Mouse (Mus musculus): ENCODE results near the gene Ahnak2.
A peak's percentile ranks its signal among the peaks of the same experiment; 100 is the strongest.

The Ahnak2 gene

DNA sequence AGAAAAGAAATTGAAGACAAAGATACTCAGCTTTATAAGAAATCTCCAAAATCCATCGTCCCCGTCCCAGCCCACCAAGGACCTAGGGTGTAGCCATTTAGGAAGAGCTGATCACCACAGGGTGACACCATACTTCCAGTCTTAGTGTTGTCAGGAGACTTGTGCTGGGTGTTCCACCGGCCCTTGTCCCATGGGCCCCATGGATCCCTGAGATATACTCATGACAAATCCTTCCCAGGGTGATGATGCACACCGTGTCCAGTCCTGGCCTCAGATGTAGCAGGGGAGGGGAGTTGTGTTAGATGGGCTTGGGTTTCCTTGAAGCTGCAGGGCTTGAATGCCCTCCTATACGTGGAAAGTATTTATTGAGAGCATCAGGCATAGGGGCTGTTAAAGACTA lies 44.6 kb downstream of the Ahnak2 start:
- no peak for DNase-seq

DNA sequence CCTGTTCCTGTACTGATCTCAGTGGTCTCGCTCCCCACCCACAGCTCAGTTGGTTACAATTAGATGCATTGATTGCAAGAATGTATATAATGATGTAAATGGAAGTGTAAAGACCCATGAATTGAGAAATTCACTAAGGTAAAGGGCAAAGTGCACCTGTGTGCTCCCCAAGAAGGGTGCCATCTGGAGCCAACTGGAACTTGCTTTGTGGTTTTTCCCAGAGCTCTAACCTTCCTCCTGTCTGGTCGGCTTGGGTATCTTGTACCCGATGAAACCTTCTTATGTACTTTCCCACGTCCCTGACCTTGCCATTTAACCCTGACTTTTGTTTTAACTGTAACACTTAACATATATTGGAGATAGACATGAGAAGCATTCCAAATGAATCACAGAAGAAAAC lies 46.6 kb downstream of the Ahnak2 start:
- DNase-seq = no peak

DNA sequence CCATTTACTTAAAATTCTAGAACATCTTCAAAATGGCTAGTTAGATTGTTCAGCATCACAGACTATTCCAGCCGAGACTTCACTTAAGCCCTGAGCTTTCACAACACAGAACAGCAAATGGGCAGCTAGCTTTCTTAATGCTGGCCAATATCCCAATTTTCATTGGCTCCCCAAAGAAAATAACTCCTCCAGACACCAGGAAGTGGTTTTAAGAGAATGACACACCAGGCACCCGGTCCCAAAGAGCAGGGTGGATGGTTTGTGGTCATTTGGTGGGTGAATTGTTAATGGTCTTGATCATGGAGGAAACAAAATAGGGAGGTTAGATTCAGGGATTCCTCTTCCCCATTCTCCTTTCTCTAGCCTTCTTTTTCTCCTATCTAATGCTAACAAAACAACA lies 50.1 kb downstream of the Ahnak2 start:
- DNase-seq = no peak

DNA sequence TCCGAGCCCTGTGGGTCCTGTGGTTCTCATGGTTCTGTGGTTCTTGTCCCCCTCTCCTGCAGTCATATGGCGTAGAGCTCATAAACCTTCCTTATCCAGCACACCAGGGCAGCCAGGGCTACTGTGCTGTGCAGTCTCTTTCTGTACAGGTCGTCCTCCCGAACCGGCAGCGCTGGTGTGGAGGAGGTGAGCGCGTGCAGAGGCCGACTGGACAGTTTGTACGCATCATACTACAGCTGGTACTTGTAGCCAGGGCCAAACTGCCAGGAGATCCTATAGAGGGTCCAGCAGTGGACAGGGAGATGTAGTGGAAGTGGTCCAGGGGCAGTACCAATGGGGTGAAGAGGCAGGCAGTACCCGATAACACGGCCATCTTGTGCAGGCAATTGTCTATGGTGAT lies 51.5 kb downstream of the Ahnak2 start:
- no peak for DNase-seq

DNA sequence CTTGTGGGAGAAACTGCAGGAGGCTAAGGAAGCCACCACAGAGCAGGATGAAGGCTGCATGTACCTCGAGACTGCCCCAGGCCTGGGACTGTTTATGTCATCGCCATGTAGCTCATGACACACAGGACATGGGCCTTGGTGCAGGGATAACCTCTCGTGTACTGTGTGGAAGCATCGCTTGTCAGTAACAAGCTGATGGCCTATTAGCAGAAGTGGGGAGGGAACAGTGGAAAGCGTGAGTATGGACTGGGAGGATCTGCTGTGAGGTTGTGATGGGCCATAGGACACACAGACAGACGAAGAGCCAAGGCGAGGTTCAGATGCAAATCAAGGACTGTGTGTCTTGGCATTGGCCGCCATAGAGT lies 54.9 kb downstream of the Ahnak2 start:
- no peak for DNase-seq

DNA sequence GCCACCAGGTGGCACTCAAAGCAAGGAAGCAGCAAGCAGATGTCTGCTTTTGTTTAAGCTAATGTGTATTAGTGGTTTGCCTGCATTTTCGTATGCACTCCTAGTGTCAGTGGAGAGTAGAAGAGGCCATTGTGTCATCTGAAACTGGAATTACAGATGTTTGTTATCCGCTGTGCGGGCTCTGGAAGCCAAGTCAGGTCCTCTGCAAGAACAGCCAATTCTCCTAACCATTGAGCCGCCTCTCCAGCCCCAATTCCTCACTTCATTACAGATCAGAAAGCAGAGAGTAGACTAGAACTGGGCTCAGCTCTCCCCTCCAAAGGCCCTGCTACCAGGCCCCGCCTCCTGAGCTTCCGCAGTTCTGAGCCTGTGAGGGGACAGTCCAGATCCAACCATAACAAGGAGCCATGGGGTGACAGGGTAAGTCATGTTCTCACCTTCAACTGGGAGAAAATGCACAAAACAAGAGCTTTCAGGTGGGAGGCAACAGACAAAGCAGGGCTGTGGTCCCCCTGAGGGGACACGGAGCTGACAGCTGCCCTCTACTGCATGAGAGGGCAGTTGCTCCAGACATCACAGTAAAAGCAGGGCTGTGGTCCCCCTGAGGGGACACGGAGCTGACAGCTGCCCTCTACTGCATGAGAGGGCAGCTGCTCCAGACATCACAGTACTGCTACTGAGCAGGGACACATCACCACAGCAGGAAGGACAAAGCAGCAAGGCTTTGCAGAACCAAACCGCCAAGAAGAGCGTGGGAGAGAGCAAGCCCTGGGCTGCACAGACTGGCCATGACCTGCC lies 55.5 kb downstream of the Ahnak2 start:
- peak; percentile 76 for DNase-seq

DNA sequence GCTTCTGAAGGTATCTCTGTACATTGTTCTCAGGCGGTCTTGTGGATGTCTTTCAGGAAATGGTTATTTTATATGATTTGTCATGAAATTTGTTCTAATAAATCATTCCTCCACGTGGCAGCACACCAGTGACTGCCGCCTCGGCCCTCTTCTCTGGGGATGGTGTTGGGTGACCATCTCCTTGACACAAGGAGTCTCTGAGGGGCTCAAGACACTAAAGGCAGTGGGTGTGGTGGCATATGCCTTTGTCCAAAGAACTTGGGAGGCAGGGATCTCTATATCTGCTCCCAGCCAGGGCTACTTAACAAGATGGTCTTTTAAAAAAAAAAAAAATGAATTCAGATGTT lies 56.0 kb downstream of the Ahnak2 start:
- no peak for DNase-seq

DNA sequence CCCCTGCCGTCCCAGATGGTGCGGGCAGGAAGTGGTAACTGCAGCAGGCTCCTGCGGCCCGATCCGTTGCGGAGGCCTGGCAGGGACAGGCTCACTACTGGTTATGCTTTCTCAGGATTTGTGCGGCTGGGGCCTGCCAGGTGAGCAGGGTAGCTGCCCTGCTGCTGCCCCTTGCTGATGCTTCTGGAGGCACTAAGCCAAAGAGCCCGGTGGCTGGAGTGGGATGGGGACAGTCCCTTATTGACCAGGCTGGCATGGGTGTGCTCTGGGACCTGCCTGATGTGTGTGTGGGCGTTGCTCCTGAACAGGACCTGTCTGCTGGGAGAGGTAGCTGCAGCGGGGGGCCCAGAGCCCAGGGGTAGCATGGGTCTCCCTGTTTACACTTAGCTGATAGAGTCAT lies 56.7 kb downstream of the Ahnak2 start:
- DNase-seq = no peak

DNA sequence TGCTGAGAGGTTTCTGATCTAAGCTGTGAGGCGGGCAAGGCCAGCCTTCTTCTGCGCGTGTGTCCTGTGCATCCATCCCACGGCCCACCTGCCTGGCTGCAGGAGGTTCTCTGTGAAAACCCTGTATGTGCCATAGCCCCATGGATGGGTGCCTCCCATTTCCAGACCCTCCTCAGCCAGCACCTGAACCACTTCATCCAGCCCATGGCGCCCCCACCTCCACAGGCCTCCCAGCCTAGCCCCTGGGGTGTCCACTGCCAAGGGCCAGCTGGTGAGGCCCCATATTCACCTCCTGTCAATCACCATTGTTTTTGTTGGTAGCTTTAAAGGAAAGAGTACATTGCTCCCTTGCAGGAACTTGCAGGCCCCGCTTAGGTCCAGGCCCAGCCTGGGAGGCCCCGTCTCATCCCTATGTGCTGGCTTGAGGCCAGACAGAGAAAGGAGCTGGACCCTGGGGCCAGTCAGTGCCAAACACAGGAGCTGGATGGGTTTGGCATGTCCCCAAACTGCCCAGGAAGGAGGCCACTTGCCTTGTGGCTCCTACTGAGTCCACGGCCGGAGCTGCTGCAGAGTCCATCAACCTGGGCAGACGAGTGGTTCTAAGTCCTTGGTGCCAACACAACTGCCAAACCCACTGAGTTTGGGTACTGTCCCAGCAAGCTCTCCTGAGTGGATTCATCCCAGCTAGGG lies 57.4 kb downstream of the Ahnak2 start:
- DNase-seq = no peak

DNA sequence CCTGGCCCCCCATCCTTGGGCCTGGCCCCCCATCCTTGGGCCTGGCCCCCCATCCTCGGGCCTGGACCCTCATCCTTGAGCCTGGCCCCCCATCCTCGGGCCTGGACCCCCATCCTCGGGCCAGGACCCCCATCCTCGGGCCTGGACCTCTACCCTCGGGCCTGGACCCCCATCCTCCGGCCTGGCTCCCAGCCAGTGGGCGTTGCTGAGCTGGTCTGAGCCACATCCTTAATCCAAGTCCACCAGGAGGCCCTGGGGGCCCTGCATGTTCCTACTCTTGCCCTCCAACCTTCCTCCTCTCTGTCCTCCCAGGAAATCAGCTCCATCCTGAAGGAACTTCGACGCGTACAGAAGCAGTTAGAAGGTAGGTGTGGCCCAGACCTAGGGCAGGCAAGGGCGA lies 58.2 kb downstream of the Ahnak2 start:
- no peak for DNase-seq

DNA sequence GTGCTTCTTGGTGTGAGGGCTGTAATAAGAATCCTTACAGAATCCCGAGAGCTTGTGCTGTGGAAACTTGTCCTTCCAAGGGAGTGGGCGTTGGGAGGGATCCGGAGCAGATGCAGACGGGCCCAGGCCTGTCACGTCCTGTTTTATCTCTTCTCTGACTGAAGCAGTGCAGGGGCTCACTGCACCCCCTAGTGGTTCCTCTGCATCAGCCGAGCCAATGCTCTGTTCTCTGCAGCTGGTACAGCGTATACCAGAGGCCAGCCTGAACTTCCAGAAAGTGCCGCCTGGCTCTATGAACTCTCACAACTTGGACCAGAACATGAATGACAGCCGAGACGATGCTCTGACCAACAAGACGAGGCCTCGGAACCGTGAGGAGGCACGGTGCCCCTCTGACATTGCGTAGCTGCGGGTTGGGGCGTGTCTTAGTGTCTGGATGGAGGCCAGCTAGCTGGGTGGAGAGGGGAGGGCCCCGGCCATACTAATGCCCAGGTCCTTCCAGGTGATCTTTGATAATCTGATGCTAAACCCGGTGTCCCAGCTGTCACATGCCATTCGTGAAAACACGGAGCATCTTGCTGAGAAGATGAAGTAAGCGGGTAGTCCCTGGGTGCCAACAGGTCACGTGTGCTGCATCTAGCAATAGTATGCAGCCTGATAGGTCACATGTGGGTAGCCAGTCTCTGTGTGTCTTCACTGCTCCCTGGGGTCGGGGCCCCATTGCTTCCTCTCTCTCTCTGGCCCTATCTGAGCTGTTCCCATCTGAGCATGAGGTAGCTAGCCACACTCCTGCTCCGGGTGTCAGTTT lies 59.1 kb downstream of the Ahnak2 start:
- peak; percentile 91 for DNase-seq

DNA sequence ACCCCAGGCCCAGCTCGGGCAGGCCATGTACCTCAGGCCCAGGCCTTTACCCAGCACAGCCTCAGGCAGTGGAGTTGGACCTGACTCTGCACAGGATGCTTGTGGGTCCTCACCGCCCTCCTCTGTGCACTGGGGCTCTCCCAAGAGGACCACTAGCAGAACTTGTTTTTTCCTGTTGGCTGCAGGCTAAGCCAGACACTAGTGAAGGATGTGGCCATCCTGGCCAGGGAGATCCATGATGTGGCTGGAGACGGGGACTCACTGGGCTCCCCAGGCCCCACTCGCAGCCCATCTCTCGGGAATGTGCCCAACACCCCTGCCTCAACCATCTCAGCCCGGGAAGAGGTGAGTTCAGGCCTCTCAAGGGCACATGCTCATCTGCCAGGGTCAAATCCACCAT lies 59.7 kb downstream of the Ahnak2 start:
- no peak for DNase-seq

DNA sequence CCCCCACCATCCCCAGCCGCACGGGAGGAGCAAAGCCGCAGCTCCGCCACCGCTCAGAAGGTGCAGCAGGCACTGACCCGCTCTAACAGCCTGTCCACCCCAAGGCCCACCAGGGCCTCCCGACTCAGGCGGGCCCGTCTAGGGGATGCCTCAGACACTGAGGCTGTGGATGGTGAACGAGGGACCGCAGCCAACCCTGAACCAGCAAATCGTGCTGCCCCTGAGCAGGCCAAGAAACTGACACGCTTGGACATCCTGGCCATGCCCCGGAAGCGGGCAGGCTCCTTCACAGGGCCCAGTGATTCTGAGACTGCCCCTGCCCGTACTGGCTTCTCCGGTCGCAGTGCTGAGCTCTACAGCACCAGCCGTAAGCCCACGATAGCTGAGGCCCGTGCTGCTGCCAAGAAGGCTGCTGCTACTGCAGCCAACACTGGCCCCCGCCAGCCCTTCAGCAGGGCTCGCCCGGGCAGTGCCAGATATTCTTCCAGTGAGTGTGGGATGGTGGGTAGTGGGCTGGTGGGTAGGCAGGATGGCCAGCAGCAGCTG lies 63.4 kb downstream of the Ahnak2 start:
- DNase-seq = no peak

DNA sequence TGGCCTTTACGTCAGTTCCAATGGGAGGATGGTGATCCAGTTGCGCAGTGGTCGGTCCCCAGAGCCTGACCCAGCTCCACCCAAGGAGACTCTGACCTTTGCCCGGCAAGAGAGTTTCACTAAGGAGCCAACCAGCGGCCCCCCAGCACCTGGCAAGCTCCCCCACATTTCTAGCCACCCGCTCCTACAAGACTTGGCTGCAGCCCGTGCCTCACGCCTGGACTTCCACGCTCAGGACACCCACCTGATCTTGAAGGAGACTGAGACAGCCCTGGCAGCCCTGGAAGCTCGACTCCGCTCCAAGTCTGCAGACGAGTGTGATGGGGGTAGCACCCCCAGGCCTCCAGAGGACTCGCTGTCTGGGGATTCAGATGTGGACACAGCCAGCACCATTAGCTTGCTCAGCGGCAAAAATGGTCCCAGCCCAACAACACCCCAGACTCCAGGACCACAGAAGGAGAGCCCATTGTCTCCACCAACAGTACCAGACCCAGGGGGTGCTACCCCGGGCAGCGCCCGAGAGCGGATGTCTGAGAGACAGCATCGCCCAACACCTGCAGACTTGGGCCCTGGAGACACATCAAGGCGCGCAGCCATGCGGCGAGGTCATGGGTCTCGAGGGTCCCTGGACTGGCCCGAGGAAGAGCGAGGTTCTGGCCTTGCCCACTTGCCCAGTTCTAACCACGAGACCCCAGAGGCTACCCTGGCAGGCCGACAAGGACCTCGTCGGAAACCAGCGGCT lies 64.0 kb downstream of the Ahnak2 start:
- no peak for DNase-seq

DNA sequence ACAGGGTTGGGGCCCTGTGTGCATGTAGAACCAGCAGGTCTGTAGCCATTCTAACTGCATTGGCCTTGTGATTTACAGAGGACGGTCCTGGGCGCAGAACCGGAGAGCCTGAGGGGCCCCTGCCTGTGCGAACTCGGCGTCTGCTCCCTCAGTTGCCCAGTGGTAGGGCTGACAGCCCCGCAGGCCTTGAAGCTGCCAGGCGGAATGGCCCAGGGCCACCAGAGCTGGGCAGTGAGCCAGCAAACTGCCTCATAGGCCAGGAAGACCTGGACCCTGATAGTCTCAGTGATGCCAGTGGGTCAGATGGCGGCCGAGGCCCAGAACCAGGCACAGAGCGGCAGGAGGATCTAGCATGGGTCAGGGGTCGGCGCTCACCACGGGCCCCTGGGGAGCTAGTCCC lies 64.7 kb downstream of the Ahnak2 start:
- DNase-seq = no peak

DNA sequence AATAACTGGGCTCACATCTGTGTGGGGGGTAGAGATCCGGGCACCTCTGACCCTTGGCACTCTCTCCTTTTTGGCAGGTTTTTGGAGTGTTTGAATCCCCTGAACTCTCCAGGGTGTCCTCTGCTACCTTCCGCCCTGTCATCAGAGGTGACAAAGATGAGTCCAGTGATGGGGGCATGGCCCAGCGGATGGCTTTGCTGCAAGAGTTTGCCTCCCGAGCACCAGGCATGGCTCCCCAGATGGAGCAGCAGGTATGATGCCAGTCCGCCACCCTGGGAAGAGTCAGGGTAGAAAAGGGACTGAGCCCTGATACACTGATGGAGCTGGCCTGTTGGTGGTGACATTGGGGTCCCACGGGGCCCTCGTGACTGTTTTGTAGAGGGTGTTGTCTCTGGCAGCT lies 65.4 kb downstream of the Ahnak2 start:
- no peak for DNase-seq

DNA sequence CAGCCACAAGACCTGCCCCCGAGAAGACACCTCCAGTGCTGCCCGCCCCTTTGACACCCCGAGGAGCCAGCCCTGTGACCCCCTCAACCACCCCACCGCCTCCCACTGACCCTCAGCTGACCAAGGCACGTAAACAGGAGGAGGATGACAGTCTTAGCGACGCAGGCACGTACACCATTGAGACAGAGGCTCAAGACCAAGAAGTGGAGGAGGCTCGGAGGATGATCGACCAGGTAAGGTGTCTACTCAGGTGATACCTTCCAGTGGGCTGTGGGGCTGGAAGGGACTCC lies 65.9 kb downstream of the Ahnak2 start:
- DNase-seq = no peak

DNA sequence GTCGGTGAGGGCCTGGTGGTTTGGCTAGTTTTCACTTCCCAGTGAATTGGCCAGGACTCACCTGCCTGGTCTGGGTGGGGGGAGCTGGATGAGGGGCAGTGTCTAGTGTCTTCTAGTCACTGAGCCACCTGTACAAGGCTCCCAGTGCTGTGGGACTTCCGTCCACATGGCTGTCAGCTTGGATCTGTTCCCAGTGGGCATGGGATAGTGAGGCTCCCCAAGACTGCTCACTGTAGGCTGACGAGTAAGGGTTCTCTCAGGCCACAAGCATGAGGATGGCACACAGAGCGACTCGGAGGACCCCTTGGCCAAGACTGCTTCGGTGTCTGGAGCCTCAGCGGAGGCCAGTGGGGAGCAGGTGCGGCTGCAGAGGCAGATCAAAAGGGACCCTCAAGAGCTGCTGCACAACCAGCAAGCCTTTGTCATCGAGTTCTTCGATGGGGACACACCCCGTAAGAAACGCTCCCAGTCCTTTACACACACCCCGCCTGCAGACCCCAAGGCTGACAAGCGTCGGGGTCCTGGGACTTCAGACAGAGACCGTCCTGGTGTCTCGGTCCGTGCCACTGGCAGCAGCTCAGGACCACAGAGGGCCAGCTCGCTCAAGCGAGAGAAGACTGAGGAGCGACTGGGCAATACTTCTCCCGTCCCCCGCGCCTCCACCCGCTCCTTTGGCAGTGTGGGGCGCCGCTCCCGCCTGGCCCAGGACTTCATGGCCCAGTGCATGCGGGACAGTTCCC lies 66.4 kb downstream of the Ahnak2 start:
- DNase-seq = no peak

DNA sequence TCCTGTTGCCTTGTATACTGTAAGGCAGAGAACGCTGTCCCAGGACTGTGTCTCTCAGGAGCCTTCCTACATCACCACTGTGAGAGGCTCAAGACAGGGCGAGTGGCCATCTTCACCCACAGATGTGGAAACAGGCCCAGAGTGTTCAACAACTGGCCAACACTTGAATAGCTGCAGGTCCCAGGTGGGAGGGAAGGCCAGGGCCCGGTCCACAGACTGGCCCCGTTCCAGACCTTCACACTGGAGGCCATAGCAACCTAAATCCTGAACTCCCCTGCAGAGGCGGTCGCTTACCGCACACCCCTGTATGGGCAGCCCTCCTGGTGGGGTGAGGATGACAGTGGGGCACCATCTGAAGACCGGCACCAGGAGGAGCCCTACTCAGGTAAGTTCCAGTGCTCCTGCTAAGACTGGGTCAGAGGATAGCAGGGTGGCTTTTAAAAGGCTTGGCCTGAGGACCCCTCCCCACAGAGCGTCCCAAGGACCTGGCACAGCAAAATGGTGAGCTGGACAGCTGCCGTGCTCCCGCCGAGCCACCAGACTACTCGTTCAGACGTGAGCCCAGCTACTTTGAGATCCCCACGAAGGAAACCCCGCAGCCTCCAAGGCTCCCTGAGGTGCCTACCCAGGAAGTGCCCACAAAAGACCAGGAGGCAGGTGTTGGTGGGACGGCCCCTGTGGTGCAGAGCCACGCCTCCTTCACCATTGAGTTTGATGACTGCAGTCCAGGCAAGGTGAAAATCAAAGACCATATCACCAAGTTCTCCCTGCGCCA lies 67.4 kb downstream of the Ahnak2 start:
- no peak for DNase-seq

DNA sequence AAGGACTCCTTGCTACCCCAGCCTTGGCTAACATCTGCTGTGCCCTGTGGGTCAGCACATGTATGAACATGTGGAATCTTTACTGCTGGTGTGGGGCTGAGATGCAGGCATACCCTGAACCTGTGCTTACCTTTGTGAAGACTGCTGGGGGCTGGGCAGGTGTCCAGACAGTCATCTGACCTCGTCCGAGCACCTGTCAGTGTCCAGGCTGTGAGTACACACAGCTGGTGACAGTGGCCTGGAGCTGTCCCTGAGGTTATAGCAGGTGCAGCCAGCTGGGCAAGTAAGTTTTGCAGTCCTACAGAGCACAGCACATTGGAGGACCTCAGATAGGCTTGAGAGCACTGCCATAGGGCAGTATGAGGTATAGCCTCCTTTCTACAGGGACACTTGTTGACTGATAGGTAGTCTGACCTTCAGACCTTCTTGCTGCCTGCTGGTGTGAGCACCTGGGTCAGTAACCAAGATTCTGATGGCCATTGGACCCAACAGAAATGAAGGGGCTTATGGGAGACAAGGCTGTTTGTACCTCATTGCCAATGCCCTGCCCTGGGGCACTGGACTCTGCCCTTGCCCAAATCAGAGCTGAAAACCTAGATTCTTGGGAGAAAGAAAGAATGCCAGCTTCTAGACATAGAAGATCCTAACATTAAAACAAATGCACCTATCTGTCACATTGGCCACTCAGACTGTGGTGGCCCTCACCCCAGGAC lies 68.2 kb downstream of the Ahnak2 start:
- DNase-seq = no peak

DNA sequence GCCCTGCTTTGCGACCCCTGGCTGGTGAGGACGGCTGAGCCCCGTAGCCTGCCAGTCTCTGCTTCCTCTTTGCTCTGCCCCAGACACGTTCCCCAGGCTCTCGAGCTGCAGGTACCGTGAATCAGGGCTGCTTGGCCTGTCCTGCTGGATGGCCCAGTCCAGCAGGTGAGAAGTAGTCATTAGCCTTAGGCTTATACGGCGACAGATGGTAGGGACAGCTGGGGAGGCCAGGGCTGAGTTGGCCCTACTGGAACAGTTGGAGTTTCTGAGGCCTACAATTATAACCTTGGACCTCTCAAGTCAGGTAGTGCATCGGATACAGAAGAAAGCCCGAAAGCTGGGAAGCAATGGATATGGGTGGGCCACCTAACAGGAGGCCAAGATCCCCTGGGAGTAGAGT lies 69.9 kb downstream of the Ahnak2 start:
- no peak for DNase-seq

Measured in lung, postnatal 10 days (tissue).